Mouse (Mus musculus) leukemia stem cell, adult 10-12 weeks (primary cell): ENCODE data around the gene Camsap3. TPM values are rescaled to one million over a fixed set of nuclear protein-coding genes. Genes with fewer than 3 reads are reported as not detected.

Experiments
- polyA plus RNA-seq: library from polyadenylated mRNA; stranded (reverse); fragments of >175 nt; gene quantifications from 2 replicates; pipeline ENCODE4 v1.2.3, GENCODE M21; 2012; ENCODE audit warnings: low replicate concordance

Gene Camsap3
- polyA plus RNA-seq = 0.42 and 0.58 TPM in 2 replicates

DNA sequence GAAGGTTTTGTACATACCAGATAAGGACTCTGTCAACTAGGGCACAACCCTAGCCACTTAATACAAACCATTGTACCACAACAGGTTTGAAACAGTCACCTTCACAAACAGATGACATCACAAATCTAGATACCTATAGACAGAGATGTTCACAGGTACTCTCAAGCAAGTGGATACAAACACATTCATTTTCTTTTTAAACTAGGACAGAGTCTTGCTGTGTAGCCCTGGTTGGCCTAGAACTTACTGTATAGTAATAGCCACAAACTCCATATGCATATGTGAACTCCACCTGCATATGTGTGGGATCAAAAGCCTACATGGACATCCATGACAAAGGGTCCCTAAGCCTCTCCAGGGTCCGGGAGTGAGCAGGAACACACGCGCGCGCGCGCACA lies at the start of gene Camsap3:
Gene Camsap3, plus strand, starts transcription at position 301 of the 398 bp plus-strand sequence.

DNA sequence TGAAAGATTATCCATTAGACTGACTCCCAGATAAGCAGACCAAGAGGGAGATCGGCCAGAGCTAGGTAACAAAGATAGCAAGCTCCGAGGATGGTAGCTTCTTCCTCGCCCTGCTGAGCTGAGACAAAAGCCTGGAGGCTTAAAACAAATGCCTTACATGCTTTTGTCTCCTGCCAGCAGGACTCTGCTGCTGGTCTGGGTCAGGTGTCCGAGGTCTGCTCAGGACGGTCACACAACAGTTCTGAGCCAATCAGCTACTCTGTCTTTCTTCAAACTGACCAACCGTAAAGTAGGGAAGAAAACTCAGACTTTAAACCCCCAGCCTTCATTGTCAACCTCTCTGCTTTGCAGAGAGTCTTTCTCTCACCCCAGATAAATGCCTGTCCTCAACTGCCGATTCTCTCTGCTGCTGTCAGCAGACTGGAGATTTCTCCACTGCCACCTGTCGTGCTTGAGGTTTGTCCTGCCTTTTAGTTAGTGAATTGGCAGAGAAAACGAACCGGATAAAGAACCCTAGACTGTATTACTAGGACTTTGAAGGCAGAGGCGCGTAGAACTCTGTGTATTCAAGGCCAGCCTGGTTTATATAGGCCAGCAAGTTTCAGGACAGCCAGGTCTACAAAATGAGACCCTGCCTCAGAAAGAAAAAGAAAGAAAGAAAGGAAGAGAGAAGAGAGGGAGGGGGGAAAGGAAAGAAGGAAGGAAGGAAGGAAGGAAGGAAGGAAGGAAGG lies 19.3 kb upstream of the Camsap3 start, which contains the start of gene C330021F23Rik:
Gene C330021F23Rik, plus strand, starts transcription at position 350 of the 731 bp plus-strand sequence.

DNA sequence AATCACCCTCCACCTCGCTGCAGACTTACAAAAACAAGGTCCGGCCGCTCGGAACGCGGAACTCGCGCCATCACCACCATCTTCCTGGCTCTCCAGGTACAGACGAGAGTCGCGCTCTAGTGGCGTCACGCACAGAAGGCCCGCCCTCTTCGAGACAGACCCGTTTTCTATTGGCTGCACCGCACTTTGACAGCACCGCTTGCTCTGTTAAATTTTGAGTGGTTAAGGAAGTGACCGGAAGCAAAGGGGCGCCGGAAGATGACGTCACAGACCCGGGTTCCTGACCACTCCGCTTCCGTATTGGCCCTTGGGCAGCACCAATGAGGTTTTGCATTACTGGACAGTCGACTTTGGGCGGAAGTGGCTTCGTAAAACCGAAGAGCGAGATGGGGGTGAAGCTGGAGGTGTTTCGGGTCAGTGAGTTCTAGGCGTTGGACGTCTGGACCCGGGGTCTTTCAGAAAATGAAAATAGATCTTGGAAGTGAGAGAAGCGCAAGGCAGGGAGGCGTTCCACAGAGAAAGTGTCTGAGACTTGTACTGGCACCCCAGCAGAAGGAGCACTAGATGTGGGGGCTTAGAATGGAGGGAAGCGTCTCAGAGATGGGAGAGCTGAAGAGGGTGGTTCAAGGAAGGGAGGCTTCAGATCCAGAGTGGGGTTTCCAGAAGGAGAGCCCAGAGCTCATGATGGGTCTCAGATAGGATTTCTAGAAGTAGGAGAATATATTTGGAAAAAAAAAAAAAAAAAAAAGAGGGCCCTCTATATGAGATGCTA lies 34.3 kb downstream of the Camsap3 start, which contains the start of the genes Xab2 and Pet100:
Gene Xab2, minus strand, starts transcription at position 118 of the 772 bp plus-strand sequence.
Gene Pet100, plus strand, starts transcription at position 350 of the 772 bp plus-strand sequence.

DNA sequence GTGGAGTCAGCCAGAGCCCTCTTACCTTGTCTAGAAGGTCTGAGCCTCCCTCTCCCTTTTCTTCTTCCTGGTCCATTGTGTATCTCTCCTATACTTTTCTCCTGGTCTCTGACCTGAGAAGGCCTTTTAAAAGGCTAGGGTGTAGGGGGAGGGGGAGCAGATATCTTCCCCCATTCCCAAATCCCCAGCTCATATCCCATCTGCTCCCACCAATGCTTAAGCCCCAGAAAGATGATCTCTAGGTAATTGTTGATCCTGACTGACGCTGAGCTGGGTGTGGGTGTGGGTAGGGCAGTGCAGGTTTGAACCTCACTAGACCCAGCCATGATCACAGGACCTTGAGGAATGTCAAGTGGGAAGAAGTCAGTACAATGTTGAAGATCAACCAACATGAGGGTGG lies 38.4 kb downstream of the Camsap3 start, which contains the start of gene Pcp2:
Gene Pcp2, minus strand, starts transcription at position 101 of the 400 bp plus-strand sequence.

DNA sequence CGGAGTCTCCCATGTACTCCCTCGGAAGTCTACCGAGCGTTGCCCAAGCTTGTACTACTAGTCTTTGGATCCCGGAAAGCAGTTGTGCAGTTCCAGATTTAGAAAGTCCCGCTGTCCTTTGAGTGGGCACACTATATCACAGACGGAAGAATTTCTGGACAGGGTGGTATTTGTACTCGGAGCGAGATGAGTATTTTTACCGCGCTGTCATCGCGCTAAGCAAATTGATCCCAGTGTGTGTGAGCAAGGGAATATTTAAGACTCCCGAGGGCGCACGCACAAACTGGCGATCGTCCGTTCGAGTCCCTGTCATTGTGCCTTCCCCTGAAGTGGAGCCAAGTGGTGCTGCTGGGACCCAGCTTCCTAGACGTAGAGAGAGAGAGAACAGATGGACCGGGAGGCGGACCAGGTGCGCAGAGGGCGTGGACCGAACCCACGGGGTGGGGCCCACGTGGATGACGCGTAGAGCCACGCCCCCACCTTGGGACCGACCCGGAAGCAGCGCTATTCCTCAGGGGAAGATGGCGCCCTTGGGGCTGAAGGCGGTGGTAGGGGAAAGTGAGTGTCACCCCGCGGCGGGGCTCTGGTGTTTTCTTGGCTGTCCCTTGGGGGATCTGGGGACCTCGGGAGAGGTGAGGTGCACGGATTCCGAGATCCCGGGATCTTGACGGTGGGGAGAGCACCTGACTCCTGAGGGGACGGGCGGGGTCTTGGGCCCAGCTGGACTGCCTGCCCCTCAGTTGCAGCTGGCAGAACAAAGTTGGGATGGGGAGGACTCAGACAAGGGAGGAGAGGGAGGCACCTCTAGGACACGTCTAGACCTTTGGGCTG lies 43.8 kb downstream of the Camsap3 start, which contains the start of gene Stxbp2:
Gene Stxbp2, plus strand, starts transcription at position 309 of the 831 bp plus-strand sequence.

DNA sequence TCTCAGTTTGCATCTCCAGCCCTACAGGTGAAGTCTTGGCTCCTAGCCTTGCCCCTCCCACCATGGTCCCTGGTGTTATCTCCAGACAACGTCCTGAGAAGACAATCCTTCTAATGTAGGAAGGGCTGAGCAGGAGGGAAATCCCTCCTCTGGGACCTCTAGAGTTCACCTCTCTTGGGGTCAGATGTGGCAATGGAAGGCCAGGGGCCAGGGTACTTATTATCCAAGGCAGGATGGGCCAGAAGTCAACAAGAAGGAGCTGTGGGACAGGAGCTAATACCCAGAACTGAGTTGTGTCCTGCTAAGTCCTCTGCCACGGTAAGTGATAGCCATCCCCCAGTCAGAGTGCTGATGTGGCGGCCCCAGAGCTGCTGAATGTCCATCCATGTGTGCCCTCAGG lies 68.4 kb downstream of the Camsap3 start, which contains the start of gene Retn:
Gene Retn, plus strand, starts transcription at position 245 of the 400 bp plus-strand sequence.

Other genes with a start within 250 kb of the Camsap3 start
- 1.9 and 2.8 TPM in 2 replicates for gene A430078G23Rik, start 233.9 kb upstream of the Camsap3 start, polyA plus RNA-seq
- 28.5 and 65.0 TPM in 2 replicates for gene Arhgef18, start 194.3 kb upstream of the Camsap3 start, polyA plus RNA-seq
- 0.23 and 0.54 TPM in 2 replicates for gene Pex11g, start 119.6 kb upstream of the Camsap3 start, polyA plus RNA-seq
- not detected in 2 replicates for gene Tex45, start 116.4 kb upstream of the Camsap3 start, polyA plus RNA-seq
- gene Zfp358, start 94.2 kb upstream of the Camsap3 start, polyA plus RNA-seq = 3.4 and 6.5 TPM in 2 replicates
- gene Mcoln1, start 86.8 kb upstream of the Camsap3 start, polyA plus RNA-seq = 78.2 and 241 TPM in 2 replicates
- gene Pnpla6, start 71.9 kb upstream of the Camsap3 start, polyA plus RNA-seq = 21.4 and 33.0 TPM in 2 replicates
- gene C330021F23Rik, start 19.3 kb upstream of the Camsap3 start, polyA plus RNA-seq = 0.19 TPM in 1 of 2 replicates, not detected in the other
- 27.6 and 38.9 TPM in 2 replicates for gene Xab2, start 34.0 kb downstream of the Camsap3 start, polyA plus RNA-seq
- 10.9 and 50.5 TPM in 2 replicates for gene Pet100, start 34.3 kb downstream of the Camsap3 start, polyA plus RNA-seq
- not detected in 2 replicates for gene Pcp2, start 38.3 kb downstream of the Camsap3 start, polyA plus RNA-seq
- gene Stxbp2, start 43.7 kb downstream of the Camsap3 start, polyA plus RNA-seq = 95.4 and 315 TPM in 2 replicates
- not detected in 2 replicates for gene Retn, start 68.5 kb downstream of the Camsap3 start, polyA plus RNA-seq
- gene Mcemp1, start 78.5 kb downstream of the Camsap3 start, polyA plus RNA-seq = 0.11 and 0.24 TPM in 2 replicates
- not detected in 2 replicates for gene Fcor, start 85.1 kb downstream of the Camsap3 start, polyA plus RNA-seq
- gene Trappc5, start 89.0 kb downstream of the Camsap3 start, polyA plus RNA-seq = 10.8 and 16.4 TPM in 2 replicates
- gene Fcer2a, start 106.9 kb downstream of the Camsap3 start, polyA plus RNA-seq = 5.4 and 22.4 TPM in 2 replicates
- gene Clec4g, start 133.4 kb downstream of the Camsap3 start, polyA plus RNA-seq = 0.17 TPM in 1 of 2 replicates, not detected in the other
- gene Cd209a, start 161.7 kb downstream of the Camsap3 start, polyA plus RNA-seq = 0.44 and 0.52 TPM in 2 replicates